Mouse (Mus musculus) c-Kit-negative CD71-positive TER-119-positive erythroid progenitor cells, embryonic 14.5 days (primary cell): Measurements from ENCODE around the gene Mbl2.
A peak's percentile ranks its signal among the peaks of the same experiment; 100 is the strongest.
"Not testable (repeated sequence)": the region's sequence is repeated elsewhere in the genome, so short reads cannot be mapped to it uniquely, and the experiment has no call there.

Experiments used
- DNase-seq: peaks from one replicate; pipeline ENCODE4 v3.0.0-alpha.2; 2013; ENCODE audit warnings: low read depth, low spot score

Gene Mbl2

GRCm38 (mm10) chr19:30232691-30233090 lies at the start of gene Mbl2:
Gene Mbl2, plus strand, starts transcription at chr19:30232942.
- no peak for DNase-seq

GRCm38 (mm10) chr19:30185536-30185935 lies 47.2 kb upstream of the Mbl2 start:
- no peak for DNase-seq

GRCm38 (mm10) chr19:30187232-30187631 lies 45.5 kb upstream of the Mbl2 start:
- no peak for DNase-seq

GRCm38 (mm10) chr19:30194999-30195398 lies 37.7 kb upstream of the Mbl2 start:
- no peak for DNase-seq

- DNase-seq, result no peak
Measured at GRCm38 (mm10) chr19:30202177-30202576, 30.6 kb upstream of the Mbl2 start.

- DNase-seq, result no peak
Measured at GRCm38 (mm10) chr19:30205159-30205816, 27.5 kb upstream of the Mbl2 start.

- no peak for DNase-seq
Measured at GRCm38 (mm10) chr19:30205874-30206273, 26.9 kb upstream of the Mbl2 start.

- DNase-seq, result no peak
Measured at GRCm38 (mm10) chr19:30206981-30207380, 25.8 kb upstream of the Mbl2 start.

- not testable (repeated sequence) for DNase-seq
Measured at GRCm38 (mm10) chr19:30209006-30209405, 23.7 kb upstream of the Mbl2 start.

- no peak for DNase-seq
Measured at GRCm38 (mm10) chr19:30214026-30214425, 18.7 kb upstream of the Mbl2 start.

- not testable (repeated sequence) for DNase-seq
Measured at GRCm38 (mm10) chr19:30215736-30216135, 17.0 kb upstream of the Mbl2 start.

GRCm38 (mm10) chr19:30216186-30216585 lies 16.6 kb upstream of the Mbl2 start:
- no peak for DNase-seq

- no peak for DNase-seq
Measured at GRCm38 (mm10) chr19:30217335-30217734, 15.4 kb upstream of the Mbl2 start.

GRCm38 (mm10) chr19:30222593-30222992 lies 10.1 kb upstream of the Mbl2 start:
- DNase-seq, result not testable (repeated sequence)

GRCm38 (mm10) chr19:30229477-30229876 lies 3.3 kb upstream of the Mbl2 start:
- DNase-seq, result no peak

- no peak for DNase-seq
Measured at GRCm38 (mm10) chr19:30234416-30234815, 1.7 kb downstream of the Mbl2 start.

GRCm38 (mm10) chr19:30247359-30247758 lies 14.6 kb downstream of the Mbl2 start:
- no peak for DNase-seq

GRCm38 (mm10) chr19:30248822-30249221 lies 16.1 kb downstream of the Mbl2 start:
- DNase-seq, result peak; percentile 1

- DNase-seq, result no peak
Measured at GRCm38 (mm10) chr19:30252253-30252652, 19.5 kb downstream of the Mbl2 start.

GRCm38 (mm10) chr19:30256339-30256738 lies 23.6 kb downstream of the Mbl2 start:
- no peak for DNase-seq

GRCm38 (mm10) chr19:30281125-30281524 lies 48.4 kb downstream of the Mbl2 start:
- DNase-seq, result no peak

GRCm38 (mm10) chr19:30287899-30288490 lies 55.3 kb downstream of the Mbl2 start:
- no peak for DNase-seq
